Mouse (Mus musculus) brain, embryonic 14.5 days (tissue): ENCODE measurements around the gene Trim46. TPM values are rescaled to one million over a fixed set of nuclear protein-coding genes. Genes with fewer than 3 reads are reported as not detected.

ENCODE experiments used
- DNase-seq: peaks from one replicate; pipeline ENCODE4 v3.0.0-alpha.2; 2011; ENCODE audit warnings: low read depth
- CTCF ChIP-seq: fragments of 200-500 bp; IDR thresholded peaks from 2 replicates; pipeline ENCODE4 v1.5.1; 2012; ENCODE audit warnings: inconsistent platforms, mild to moderate bottlenecking, moderate library complexity, borderline replicate concordance; ENCODE audit not compliant: insufficient read depth, insufficient read length; ENCODE audit errors: extremely low read depth
- POLR2A ChIP-seq: fragments of 200-500 bp; IDR thresholded peaks from 2 replicates; pipeline ENCODE4 v1.6.1; 2012; ENCODE audit warnings: mild to moderate bottlenecking, inconsistent platforms, borderline replicate concordance; ENCODE audit not compliant: poor library complexity, insufficient read depth, insufficient read length, severe bottlenecking; ENCODE audit errors: extremely low read depth
- polyA plus RNA-seq: library from polyadenylated mRNA; depleted of rRNA; stranded (reverse); fragments of >200 nt; gene quantifications from 2 replicates; pipeline ENCODE4 v1.2.3, GENCODE M21; 2012

The Trim46 gene
- polyA plus RNA-seq, 1 experiment = 144 TPM

DNA sequence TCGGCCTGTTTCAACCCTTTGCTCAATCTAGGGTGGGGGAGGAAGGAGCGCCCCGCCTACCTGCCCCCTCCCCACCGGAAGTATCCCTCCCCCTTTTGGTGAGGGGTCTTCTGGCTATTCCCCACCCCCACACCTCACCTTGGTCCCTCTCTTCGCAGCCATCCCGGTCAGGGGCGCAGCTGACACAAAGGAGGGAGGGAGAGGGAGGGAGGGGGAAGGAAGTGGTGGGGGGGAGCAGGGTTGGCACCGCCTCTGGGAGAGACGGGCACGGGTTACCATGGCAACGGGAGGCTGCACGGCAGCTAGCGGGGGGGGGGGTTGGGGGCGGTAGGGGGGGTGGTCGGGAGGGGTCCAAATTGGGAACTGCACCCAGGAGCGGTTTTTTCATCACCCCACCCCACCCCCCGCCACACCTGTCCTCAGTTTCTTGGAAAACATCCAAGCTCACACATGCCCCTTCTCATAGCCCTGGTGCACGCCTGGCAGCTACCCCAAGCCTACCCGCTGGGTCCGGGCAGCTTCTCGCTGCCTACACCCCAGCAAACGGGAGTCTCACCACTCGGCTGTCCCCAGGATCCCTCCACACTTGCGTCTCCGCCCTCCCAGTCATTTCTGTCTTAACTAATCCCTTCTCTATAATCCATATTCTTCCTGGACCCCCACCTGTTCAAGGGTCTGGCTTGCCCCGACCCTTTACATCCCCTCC is 974 bp downstream of the Trim46 start:
- DNase-seq = peak; percentile 96
- TF ChIP-seq CTCF = no peak
- TF ChIP-seq POLR2A = peak; percentile 18; the same call in 1 of the 2 replicates

DNA sequence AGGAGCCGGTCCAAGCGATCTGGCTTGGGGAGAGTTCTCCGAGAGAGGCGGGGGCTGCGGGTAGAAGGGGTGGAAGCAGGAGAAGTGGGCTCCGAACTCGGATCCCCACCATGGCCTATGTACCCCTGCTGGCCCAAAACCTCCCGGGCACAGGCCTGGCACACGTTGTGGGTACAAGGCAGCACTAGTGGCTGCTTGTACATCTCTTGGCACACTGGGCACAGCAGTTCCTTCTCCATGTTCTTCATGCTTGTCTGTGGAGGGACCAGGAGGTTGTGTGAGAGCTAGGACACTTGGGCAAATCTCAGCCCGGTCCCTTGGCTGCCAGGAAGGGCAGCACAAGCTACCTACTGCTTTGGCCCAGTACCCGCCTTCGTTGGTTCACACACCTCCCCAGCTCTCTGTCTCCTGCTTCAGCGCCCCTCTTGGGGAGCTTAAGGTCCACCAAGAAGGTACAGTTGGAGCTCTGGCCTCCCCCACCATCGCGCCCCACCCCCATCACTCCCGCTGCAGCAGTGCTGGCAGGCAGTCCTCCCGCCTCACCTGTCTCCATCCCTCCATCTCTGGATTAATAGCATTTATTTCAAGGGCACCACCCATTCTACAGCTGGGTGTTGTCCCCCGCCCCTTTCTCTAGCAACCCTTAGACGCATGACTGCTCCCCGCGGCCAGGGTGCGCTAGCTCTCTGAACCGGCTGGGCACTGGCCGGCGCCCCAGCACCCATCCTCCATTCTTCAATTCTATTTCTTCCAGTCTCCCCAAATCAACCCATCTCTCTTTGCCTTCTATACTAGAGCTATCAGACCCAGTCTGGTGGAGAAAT is 1.7 kb downstream of the Trim46 start:
- peak; percentile 31 for DNase-seq
- no peak for TF ChIP-seq POLR2A
- TF ChIP-seq CTCF = peak; percentile 31; the same call in 1 of the 2 replicates

DNA sequence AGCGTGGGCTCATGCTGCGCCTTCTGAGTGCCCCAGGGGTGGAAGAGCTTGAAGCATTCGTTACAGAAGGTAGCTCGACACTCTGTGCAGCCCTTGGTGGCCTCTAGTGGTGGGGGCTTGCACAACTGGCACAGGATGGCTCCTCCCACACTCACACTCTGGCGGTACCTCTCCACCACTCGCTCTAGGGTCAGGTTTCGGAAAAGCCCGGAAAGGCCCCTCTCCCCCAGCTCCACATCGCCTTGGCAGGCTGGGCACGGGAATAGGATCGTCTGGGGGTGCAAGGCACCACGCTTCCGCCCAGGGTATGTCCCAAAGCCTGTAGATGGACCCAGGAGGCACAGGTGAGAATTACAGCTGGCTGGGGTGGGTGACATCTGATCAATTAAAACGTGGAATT is 2.5 kb downstream of the Trim46 start:
- TF ChIP-seq CTCF (peak; percentile 56; the same call in 1 of the 2 replicates), POLR2A (no peak)
- peak; percentile 66 for DNase-seq

DNA sequence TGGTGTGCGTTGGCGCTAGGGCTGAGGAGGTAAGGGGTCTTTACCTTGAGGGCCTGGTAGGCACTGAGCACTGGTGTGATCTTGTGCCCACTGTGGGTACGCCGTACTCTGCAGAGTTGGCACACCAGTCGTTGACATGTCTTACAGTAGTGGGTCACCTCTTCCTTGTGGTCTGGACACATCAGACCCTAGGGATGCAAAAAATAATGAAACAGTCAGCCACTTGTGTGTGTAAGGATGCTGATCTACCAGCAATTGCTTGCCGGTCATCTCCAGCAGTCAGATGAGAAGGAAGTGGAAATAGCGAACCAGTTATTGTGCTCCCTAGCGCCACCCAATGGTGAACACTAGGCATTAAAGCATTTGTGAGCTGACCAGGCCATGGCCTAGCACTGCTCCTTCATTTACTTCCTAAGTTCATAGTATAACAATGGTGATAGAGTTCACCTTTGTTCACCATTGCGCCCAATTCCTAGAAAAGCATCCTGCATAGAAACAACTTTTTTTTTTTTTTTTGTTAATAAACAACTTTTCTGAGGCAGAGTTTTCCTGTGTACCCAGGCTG is 3.7 kb downstream of the Trim46 start:
- peak; percentile 69 for DNase-seq
- TF ChIP-seq CTCF (peak; percentile 70; the same call in 1 of the 2 replicates), POLR2A (no peak)

DNA sequence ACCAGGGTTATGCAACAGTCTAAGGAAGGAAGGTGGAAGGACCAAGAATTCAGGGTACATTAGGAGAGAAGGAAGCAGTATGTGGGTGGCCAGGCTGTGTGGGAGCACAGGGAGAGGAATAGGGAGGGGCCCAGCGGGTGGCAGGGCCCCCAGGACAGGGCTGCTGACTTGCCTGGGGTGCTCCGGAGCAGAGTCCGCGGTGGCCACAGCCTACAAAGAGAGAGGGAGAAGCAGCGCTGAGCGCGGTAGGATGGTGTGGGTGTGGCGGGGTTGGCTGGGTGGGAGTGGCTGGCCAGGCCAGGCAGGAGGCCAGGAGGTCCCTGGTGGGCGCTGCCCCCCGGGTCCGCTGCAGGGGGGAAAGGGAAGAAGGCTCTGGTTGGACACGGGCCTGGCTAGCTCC is 7.6 kb downstream of the Trim46 start:
- TF ChIP-seq CTCF (no peak), POLR2A (no peak)
- no peak for DNase-seq

DNA sequence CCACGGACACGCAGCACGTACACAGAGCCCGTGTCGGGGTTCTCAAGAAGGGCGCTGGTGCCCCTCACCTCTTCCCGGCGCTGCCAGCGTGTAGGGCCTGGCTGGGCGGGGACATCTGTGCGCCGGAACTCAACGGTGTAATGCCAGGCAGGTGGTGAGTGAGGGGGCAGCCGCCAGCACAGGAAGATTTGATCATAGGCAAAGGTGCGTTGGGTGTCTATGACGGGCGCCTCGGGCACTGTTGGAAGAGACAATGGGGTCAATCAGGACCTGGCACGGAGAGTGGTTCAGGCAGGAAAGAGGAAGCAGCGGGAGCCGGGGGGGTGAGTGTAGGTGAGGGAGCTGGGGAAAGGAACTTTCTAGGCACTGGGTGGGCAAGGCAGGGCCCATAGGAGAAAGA is 8.4 kb downstream of the Trim46 start:
- DNase-seq = no peak
- no peak for TF ChIP-seq CTCF
- TF ChIP-seq POLR2A = no peak

DNA sequence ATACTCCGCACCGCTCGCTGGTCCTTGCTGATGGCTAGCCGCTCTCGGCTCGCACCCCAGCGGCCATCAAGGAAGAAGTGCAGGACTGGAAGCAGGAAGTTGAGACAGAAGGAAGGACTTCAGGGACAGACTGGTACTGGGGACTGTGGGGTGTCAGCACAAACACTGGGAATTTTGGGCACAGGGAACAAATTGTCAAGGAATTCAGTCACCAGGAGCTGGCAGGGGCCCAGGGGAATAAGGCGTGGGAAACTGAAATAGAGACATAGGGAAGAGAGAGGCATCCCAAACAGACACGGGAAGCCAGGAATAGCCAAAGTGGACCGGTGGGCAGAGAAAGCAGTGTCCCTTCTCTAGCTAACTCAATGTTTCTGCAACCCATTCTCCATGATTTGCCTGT is 9.6 kb downstream of the Trim46 start:
- no peak for TF ChIP-seq POLR2A
- TF ChIP-seq CTCF = no peak
- DNase-seq = no peak

DNA sequence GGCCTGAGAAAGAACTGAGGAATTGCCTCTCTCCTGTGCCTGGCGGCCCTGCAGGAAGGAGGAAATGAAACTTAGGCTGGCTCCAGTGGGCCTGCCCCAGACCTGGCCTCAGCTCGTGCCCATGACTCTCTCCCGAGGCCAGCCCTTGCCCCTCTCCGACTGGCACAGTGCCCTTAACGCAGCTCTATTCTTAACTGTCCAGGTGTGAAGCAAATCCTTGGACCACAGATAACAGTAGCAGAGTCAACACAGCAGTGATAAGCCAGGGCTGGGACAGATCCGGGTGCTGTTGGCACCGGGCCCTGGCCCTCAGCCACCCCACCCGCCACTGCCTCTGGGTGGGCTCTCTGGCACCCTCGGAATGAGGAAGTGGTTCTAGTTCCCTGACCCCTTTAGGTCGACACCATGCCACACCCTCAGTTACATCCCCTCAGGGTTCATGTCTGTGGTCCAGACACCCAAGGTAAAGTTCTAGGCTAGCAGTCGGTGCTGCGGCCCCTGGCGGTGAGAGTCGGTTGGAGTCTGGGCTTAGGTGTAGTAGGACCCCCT is 12.5 kb downstream of the Trim46 start:
- TF ChIP-seq CTCF = no peak
- no peak for TF ChIP-seq POLR2A
- no peak for DNase-seq

DNA sequence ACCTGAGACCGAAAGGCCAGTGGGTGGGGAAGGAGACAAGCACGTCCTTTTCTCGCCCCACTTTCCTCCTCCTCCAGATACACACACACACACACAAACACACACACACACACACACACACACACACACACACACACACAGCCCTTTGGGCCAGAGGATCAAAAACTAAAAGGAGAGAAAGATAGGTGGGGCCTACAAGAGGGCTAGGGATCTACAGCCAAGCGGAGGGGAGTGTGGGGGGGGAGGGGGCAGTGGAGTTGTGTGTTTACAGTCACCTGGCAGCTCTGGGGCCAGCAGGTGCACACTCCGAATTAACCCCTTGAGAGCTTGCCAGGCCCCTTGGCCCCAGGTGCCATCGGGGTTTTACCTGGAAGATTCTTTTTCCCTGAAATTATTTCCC is 13.5 kb downstream of the Trim46 start:
- no peak for TF ChIP-seq CTCF
- no peak for TF ChIP-seq POLR2A
- DNase-seq = no peak

DNA sequence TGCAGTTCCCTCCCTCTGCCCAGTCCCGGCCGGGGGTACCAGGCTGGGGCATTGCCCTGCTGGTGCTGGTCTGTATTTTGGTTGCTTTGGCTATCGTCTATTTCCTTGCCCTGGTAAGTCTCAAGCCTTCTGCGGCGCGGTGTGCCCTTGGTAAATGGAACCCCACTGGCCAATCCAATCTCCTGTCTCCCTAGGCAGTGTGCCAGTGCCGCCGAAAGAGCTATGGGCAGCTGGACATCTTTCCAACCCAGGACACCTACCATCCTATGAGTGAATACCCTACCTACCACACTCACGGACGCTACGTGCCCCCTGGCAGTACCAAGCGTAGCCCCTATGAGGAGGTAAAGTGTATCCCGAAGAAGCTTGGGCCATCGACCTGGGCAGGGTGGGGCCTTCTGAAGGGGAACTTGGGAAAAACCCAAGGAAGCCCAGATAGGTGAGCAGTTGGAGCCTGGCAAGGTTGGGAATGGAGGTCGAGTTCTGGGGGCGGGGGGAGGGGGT is 14.3 kb downstream of the Trim46 start:
- no peak for DNase-seq
- no peak for TF ChIP-seq POLR2A
- no peak for TF ChIP-seq CTCF

DNA sequence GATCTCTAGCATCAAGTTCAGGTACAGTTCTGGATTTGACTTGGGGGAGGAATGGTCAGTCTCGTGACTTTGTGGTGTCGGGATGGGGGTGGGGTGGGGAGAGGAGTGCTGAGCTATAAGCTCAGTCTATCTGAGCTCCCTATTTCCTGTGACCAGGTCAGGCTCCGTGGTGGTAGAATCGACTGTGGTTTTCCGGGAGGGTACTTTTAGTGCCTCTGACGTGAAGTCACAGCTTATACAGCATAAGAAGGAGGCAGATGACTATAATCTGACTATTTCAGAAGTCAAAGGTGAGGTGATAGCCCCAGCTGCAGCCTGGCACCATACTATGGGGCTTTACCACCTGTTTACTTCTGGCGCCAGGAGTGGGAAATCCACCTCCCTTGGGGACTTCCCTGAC is 14.8 kb downstream of the Trim46 start:
- DNase-seq = no peak
- TF ChIP-seq CTCF (no peak), POLR2A (no peak)

DNA sequence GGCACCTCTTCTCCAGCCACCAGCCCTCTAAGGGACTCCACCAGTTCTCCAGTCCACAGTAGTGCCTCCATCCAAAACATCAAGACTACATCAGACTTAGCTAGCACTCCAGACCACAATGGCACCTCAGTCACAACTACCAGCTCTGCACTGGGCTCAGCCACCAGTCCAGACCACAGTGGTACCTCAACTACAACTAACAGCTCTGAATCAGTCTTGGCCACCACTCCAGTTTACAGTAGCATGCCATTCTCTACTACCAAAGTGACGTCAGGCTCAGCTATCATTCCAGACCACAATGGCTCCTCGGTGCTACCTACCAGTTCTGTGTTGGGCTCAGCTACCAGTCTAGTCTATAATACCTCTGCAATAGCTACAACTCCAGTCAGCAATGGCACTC is 15.5 kb downstream of the Trim46 start:
- TF ChIP-seq CTCF (no peak), POLR2A (no peak)
- no peak for DNase-seq
